Mouse (Mus musculus) liver, adult (tissue): ENCODE data around the gene BC017158.

Source experiments
- GATA4 ChIP-seq: IDR thresholded peaks from 2 replicates; pipeline ENCODE4 v1.6.1; 2014; ENCODE audit warnings: mild to moderate bottlenecking, low read length; ENCODE audit not compliant: insufficient replicate concordance

Gene BC017158

DNA sequence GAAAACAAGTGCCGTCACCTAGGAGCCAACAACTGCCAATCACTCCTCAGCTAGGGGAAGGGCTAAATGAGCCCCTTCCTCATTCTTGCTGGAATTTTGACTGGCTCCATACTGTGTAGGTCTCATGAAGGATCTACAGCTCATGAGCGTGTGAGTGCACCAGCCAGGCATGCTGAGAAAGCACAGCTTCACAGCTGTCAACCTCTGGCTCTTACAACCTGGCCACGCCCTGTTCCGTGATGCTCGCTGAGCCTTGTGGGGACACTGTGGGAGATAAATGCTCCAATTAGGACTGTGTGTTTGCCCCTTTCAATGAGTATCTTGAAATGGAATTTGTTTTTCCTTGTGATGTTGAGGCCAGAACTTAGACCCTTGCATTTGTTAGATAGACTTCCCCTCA lies 48.0 kb downstream of the BC017158 start:
- TF ChIP-seq GATA4, result no peak

DNA sequence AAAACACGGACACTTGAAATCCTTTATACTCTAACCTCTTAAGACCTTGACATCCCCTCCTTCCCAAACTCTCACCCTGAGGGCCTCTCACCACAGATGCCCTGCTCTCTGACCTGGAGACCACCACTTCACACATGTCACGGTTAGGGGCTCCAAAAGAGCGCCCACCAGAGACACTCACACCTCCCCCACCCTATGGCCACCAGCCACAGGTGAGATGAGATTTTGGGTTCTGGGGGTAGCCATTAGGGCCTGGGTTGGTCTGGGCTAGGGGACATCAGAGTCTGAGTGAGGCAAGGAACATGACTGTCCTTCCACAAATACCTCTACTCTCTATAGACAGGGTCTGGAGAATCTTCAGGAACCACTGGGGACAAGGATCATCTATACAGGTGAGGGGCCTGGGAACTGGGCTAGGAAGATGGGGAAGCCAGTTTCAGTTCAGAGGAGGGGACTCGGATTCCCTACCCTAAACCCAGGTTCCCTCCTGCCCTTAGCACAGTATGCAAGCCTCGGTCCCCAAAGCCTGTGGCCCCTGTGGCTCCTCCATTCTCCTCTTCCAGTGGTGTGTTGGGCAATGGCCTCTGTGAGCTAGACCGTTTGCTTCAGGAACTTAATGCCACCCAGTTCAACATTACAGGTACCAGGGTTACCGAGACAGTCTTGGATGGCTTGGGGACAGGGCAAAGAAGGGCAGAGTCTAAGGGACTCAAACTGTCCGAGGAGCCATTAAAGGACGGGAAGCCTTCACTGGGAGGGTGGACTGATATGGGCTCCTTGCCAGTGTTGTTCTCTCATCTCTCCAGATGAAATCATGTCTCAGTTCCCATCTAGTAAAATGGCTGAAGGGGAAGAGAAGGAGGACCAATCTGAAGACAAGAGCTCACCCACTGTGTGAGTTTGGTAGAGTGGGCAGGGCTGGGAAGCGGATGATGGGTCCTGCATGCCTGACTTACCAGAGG lies 49.6 kb downstream of the BC017158 start:
- TF ChIP-seq GATA4, result no peak

DNA sequence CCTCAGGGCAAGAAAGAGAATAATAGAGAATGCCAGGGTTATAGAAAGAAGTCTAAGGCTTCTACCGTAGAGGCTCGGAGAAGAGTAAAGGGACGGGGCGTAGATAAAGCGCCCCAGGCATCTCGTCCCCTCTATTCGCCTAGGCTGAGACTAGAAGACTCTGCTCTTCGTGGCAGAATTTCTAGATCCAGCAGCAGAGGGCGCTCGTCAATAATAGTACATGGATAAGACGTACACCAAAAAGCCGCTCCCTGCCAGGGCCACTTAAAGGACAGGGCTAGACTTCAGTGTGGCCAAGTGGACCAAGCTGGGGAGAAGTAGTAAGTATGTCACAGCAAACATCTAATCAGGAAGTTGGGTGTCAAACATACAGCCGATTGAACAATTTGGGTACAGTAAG lies 50.5 kb downstream of the BC017158 start:
- no peak for TF ChIP-seq GATA4

DNA sequence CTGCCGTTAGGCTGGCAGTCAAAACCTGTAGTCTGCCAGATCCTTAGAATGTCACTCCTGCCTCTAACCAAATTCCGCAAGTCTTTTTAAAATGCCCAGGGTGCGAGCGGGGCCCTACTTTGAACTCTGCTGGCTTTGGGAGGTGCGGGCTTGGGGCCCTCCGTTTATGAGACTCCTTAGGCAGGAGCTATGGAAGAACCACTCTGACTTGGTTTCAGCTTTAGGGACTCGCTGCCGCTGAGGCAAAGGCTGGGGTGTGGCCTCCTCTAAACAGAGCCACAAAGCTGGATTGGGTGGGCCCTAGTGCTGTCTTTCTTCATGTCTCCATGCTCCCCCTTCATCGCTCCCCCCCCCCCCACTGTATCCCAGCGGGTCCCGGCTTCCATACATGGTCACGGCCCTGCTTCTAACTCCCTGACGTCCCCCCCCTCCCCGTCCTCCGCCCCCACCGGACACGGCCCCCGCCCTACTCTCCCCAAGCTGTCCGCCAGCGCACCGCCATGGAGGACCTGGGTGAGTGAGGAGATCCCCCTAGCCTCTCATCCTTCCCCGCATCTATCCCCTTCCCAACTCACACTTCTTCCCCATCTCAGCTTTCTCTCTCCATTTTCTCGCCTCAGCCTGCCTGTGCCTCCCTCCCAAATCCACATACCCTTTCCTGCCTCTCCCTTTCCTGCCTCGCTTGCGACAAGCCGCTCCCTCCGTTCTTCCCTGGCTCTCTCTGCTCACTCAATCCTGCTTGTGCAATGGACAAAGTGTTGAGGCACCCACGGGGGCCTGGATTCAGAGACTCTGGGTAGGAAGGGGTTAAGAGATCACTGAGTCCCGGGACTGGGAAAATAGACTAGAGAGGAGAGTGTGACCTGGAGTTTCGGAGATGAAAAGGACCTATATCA lies 51.2 kb downstream of the BC017158 start, which contains the start of gene Tgfb1i1:
TSS of gene Tgfb1i1 (plus strand) at position 317 of the 896 bp plus-strand sequence.
- TF ChIP-seq GATA4, result no peak

DNA sequence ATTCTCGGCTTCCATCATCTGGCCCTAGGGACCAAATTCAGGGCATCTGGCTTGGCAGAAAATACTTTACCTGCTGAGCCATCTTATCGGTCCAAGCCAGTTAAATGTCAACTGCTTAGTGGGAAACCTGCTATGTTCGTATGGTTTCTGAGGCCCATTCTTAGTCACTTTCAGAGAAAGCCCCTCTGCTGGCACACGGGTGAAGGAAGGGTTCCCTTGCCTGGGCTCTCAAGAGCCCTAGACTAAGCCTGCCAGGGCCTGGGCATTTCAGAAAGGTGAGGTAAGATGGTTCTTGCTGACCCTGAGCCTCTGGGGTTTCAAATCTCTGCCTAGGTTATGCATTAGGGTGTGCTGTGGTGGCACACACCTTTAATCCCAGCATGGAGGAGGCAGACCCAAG lies 52.4 kb downstream of the BC017158 start:
- no peak for TF ChIP-seq GATA4

DNA sequence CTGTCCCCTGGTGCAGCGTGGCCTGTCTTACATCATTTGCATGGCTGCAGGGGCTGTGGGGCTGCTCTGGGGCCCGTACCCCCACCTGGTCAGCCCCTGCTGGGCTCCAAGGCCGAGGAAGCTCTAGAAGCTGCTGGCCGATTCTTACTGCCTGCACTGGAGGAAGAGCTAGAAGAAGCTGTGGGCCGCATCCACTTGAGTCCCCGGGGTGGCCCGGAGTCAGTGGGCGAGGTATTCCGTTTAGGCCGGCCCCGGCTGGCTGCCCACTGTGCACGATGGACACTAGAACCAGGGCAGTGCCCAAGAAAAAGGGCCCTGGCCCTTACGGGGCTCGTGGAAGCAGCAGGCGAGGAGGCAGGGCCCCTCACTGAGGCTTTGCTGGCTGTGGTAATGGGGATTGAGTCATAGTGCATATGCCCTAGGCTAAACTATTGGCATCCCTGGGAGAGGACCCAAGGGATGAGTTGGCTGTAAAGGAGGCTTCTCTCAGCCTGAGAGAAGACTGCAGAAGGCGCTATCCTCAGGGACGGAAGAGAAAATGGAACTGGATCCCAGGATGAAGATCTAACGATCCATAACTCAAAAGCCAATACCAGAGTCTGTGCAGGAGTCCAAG lies 53.5 kb downstream of the BC017158 start:
- TF ChIP-seq GATA4, result no peak

DNA sequence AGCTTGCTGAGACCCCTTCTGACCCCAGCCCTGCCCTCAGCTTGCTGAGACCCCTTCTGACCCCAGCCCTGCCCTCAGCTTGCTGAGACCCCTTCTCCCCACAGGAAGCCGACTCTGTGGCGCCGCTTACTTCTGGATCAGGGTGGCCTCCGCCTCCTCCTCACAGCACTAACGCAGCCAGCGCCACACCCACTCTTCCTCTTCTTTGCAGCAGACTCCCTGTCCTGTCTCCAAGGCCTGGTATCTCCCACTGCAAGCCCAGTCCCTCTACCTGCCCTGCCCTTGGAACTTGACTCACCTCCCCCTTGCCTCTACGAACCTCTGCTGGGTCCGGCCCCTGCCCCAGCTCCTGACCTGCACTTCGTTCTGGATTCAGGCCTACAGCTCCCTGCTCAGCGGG lies 54.0 kb downstream of the BC017158 start:
- no peak for TF ChIP-seq GATA4

DNA sequence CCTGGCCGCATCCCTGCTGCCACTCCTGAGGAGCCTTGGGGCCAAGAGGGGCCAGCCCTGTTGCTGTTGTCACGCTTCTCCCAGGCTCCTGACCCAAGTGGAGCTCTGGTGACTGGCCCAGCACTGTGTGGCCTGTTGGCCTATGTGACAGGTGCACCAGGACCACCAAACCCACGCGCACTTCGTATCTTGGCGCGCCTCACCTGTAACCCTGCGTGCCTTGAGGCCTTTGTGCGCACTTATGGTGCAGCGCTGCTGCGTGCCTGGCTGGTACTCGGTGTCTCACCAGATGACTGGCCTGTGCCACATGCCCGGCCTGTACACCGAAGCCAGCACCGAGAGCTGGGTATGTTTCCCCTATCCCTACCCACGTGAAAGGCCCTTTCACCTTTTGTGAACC lies 55.6 kb downstream of the BC017158 start:
- no peak for TF ChIP-seq GATA4

DNA sequence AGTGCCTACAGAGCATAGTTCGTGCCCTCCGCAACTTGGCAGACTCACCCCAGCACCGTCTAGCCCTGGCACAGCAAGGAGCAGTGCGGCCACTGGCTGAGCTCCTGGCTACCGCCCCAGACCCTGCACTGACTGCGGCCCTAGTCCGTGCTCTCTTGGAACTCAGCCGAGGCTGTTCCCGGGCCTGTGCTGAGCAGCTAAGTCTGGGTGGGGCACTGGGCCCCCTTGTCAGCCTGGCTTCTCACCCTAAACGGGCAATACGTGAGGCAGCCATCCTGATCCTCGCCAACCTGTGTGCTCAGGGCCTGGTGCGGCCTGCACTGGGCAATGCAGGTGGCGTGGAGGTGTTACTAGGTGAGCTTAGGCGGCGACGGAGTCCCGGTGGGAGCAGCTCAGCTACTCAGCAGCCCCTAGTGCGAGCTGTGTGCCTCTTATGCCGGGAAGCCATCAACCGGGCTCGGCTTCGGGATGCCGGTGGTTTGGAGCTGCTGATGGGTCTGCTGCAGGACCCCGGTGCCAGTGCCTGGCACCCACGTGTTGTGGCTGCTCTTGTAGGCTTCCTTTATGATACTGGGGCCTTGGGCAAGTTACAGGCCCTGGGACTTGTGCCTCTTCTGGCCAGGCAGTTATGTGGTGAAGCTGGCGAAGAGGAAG lies 57.7 kb downstream of the BC017158 start:
- no peak for TF ChIP-seq GATA4

DNA sequence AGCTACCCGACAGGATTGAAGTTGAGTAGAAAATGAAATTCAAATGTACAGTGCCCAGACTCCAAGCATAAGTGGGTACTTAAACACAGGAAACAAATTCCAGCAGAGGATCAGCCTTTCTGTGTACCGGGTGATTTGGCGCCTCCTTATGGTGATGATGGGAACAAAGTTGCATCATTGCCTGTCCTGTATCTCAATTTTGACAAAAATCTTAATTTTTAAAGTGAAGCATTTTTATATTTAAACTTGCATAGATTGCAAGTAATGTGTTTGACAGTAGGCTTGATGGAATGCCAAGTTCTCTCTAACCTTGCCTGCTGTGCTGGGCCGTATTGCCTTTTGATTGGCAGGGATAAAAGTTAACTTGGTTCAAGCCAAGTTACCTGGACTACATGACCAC lies 59.0 kb downstream of the BC017158 start:
- TF ChIP-seq GATA4, result no peak

DNA sequence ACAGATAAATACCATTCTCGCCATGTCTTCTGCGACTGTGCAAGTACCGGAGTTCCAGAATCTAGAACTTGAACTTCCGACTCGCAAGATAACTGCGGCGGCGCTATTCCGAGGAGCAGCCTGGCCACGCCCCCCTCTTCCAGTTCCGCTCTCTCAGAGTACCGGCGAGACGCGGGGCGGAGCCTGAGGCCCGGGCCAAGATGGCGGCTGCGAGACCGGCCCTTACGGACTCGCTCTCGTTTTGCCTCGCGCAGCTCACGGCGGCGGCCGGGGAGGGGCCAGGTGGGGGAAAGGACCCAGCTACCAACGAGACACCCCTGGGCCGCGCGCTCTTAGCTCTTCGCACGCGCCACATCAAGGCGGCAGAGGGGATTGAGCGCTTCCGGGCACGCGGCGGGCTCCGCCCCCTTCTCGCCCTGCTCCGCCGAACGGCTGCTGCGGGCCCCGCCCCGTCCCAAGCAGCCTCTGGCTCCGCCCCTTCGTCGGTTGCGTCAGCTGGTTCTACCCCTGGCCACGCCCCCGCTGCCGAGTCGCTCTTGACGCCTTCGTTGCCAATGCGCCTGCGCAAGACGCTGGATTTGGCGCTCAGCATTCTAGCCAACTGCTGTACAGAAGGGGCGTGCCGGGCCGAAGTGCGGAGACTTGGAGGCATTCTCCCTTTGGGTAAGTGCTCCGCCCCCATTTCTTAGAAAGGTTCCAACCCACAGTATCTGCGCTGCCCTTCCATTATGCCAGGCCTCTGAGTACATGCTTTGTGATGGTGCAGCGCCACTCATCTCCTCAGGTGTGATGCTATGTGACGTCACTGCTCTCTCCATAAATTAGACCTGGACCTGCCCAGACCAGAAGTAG lies 59.8 kb downstream of the BC017158 start, which contains the start of gene 9130023H24Rik:
TSS of gene 9130023H24Rik (minus strand) at position 105 of the 852 bp plus-strand sequence.
- TF ChIP-seq GATA4, result peak; percentile 81; the same call in 1 of the 2 replicates

DNA sequence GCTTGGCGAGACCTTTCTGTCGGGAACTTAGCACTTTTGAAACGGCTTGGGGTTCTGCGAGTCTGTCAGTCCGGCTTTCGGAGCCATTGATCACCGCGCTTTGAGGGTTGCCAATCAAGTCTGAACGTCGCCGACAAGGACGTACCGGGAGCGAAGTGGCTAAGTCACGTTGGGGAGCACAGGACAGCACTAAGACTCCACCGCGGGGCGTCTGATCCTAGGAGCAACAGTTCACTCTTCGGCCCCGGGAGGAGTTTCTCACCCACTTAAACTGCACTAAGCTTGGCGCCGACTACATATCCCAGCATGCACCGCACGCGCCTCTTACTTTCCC lies 60.4 kb downstream of the BC017158 start:
- TF ChIP-seq GATA4, result no peak

DNA sequence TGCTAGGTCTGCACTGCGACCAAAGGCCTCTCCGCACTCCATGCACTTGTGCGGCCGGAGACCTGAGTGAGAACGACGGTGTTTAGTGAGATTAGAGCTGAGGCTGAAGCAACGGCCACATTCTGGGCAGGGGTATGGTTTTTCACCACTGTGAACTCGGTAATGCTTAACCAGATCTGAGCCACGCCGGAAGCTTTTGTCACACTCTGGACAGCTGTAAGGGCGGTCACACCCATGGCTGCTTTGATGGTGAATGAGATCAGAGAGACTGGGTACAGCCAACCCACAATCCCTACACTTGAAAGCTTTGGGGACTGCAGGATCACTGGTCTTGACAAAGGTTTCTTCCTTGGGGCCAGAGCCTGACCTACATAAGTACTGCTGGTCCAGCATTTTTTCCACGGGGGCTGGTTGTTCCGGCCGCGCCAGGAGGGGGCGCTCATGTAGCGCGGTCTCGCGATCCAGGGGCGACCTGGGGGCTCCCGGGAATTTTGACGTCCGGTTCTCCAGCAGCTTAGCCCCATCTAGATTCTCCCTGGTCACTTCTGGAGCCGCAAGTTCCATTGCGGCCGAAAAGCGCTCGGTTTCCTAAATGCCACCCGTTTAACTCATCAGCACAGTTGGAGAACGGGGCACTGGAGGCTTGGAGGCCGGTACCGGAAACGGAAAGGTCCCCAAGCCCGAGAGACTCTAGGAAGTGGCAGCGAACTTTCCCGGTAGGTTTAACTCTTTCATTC lies 60.9 kb downstream of the BC017158 start, which contains the start of gene Armc5:
TSS of gene Armc5 (plus strand) at position 487 of the 737 bp plus-strand sequence.
- no peak; the same call in 1 of the 2 replicates for TF ChIP-seq GATA4

DNA sequence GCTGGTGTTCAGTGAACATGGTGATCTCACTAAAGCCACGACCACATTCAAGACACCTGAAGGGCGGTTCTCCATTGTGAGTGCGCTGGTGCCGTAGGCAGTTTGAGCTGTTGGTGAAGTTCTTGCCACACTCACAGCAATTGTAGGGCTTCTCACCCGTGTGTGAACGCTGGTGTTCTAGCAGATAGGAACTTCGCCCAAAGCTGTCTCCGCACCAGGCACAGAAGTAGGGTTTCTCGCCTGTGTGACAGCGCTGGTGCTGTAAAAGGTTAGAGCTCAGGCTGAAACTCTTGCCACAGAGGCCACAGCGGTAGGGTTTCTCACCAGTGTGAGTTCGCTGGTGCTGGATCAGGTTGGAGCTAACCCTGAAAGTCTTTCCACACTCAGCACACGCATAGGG lies 61.5 kb downstream of the BC017158 start:
- no peak for TF ChIP-seq GATA4

DNA sequence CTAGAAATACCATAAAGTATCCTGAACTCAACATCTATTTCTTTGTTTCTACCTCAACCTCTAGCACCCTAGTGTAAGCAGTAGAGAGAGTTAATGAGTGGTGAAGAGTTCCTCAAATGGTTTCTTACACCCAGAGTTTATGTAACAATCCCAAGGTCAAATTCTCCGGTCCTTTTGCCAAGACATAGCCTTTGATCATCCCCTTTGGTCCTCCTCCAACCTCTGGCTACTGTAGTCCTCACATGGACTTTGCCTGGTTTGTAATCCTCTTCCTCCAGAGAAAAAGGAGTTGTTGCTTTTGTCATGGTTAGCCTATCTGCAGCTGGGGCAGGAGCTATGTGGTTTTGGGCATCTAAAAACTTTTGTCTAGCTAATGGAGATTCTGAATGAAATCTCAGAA lies 62.5 kb downstream of the BC017158 start:
- no peak for TF ChIP-seq GATA4
